In the genomic region with DNA sequence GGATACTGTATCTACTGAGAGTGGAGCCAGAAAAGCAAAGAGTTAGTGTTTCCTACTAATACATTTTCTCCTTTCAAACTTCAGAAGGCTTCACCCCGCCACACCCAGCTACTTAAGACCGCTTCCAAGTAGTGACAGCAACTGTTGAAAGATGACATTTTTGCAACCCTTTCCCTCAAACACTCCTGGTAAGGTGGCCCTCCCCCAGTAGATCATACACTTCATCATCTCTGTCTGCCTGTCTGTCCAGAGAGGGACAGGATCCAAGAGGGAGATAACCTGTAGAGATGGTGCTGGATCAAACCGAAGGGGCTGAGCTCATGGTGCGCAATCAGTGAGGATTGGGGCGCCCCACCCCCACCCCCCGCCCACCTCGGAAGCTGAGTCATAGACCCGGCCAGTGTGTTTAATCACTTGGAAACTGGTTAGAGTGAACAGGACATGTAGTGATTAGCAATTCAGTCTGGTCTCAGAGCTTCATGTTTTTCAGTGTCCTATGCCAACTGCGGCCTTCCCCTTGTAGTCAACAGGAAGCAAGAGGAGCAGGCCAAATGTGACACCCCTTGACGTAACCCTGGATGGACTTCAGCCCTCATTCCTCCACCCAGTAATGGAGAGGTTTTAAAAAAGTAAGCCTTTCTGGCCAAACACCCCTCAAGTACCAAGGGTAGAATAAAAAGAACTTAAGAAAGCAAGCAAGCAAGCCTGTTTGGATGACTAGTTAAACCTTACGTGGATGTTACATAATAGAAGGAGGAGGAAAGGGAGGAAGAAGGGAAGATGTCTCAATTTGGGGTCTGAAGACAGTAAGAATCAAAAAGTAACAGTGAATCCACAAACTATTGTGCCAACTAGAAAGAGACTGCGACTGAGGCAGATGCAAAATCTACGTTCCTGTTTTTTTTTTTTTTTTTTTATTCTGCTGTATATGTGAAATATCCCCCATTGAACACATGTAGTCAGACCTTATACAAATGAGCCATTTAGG, we compare ENCODE assay signal across 8 mouse cellular contexts.
DNase-seq lines count a peak whose midpoint lies in the region; ATAC-seq lines count a peak whose summit lies in the region.

No protein-coding gene starts in this region.

- no peaks in the 10 kb centered on the region for H3K4me1 ChIP-seq in hindbrain, embryonic 16.5 days (ENCODE audit: control insufficient read depth, insufficient read depth, low read depth, low read length)
- H3K4me1 ChIP-seq in liver, embryonic 12.5 days, result no peaks in the 10 kb centered on the region

- H3K4me2 ChIP-seq in hindbrain, embryonic 16.5 days (ENCODE audit: low read length), result no peak overlapping the region; the same call in 1 of the 2 replicates
- H3K4me2 ChIP-seq in liver, embryonic 12.5 days, result no peak overlapping the region

- no peaks in the 10 kb centered on the region for H3K27me3 ChIP-seq in hindbrain, embryonic 16.5 days (replicated peaks; ENCODE audit: control insufficient read depth, insufficient read depth, low read length)
- no peaks in the 10 kb centered on the region for H3K27me3 ChIP-seq in liver, embryonic 12.5 days (replicated peaks)

- H3K36me3 ChIP-seq in hindbrain, embryonic 16.5 days (ENCODE audit: control insufficient read depth, insufficient read depth, low read length), result no peaks in the 10 kb centered on the region
- H3K36me3 ChIP-seq in liver, embryonic 12.5 days, result no peaks in the 10 kb centered on the region

- 0 out of 2 replicates have a peak, but pooled peaks have one; percentile 50 for ATAC-seq in hindbrain, embryonic 16.5 days
- ATAC-seq in liver, embryonic 12.5 days, result no peak

- no peak overlapping the region for H3K9ac ChIP-seq in hindbrain, embryonic 16.5 days (ENCODE audit: low read depth, low read length)
- no peak overlapping the region for H3K9ac ChIP-seq in liver, embryonic 12.5 days

- no peaks in the 10 kb centered on the region for H3K9me3 ChIP-seq in hindbrain, embryonic 16.5 days (ENCODE audit: control insufficient read depth, low read length)
- H3K9me3 ChIP-seq in liver, embryonic 12.5 days (replicated peaks), result no peaks in the 10 kb centered on the region

- no peak overlapping the region for H3K4me3 ChIP-seq in hindbrain, embryonic 16.5 days (ENCODE audit: low read length)
- H3K4me3 ChIP-seq in liver, embryonic 12.5 days, result no peak overlapping the region

- 85% methylated on average over 13 of the region's 13 CpGs for WGBS in hindbrain, embryonic 16.5 days
- 55% methylated on average over 13 of the region's 13 CpGs for WGBS in liver, embryonic 12.5 days (ENCODE audit: insufficient replicate concordance)

- peak; percentile 15 to 26 for DNase-seq in cerebellum, postnatal 10 days
- no peak for DNase-seq in cerebellum, adult 9-11 months
- DNase-seq in urinary bladder, postnatal 14 days (ENCODE audit: low spot score), result peak; percentile 51
- DNase-seq in urinary bladder, postnatal 10 days (ENCODE audit: low spot score), result no peak
- no peak for DNase-seq in right cerebral cortex, adult 2 months (ENCODE audit: low spot score in 2 of 2)
- DNase-seq in embryo, embryonic 11 days, result no peak

- H3K27ac ChIP-seq in hindbrain, embryonic 16.5 days (ENCODE audit: low read depth, low read length), result no peak overlapping the region
- no peak overlapping the region for H3K27ac ChIP-seq in liver, embryonic 12.5 days

Comparison
In these comparisons a context has a peak if more than half of its experiments do, and no peak if none do; other contexts are left out.
1. DNase-seq: peak in cerebellum, postnatal 10 days (2 of 2) and urinary bladder, postnatal 14 days (single experiment); none in cerebellum, adult 9-11 months (single experiment), urinary bladder, postnatal 10 days (single experiment), right cerebral cortex, adult 2 months (0 of 2) and embryo, embryonic 11 days (single experiment).